Mouse (Mus musculus): ENCODE results near the gene 2310057J18Rik.
"Not testable (repeated sequence)": the region's sequence is repeated elsewhere in the genome, so short reads cannot be mapped to it uniquely, and the experiment has no call there.

The 2310057J18Rik gene

DNA sequence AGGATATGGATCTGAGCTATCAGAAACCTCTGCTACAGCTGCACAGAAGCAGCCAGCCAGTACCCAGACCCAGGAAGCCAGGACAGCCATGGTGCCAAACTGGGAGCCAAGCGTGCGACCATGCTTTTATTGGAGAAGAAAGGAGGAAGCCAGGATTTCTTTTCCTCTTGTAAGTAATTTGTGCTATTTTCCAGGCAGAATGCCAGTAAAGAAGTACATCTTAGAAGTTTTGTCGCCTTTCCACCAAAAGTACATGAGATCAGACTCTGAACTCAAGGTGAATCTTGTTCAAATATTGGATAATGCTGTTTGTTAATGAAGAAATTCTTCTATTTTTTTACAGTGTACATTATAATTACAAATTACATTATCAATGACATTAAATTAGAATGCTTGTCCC is at the start of gene 2310057J18Rik:
TSS of gene 2310057J18Rik (minus strand) at position 101 of the 400 bp plus-strand sequence.
- DNase-seq, result no peak

DNA sequence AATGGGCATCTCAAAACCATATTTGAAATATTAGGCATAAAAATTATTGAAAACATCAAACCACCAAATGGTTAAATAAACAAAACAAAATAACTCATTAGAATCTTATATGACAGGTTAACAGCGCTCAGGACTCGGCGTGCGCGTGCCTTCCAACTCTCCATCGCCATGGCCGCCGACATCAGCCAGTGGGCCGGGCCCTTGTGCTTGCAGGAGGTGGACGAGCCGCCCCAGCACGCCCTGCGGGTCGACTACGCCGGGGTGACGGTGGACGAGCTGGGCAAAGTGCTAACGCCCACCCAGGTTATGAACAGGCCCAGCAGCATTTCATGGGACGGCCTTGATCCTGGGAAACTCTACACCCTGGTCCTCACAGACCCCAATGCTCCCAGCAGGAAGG is 43.9 kb upstream of the 2310057J18Rik start:
- not testable (repeated sequence) for DNase-seq

DNA sequence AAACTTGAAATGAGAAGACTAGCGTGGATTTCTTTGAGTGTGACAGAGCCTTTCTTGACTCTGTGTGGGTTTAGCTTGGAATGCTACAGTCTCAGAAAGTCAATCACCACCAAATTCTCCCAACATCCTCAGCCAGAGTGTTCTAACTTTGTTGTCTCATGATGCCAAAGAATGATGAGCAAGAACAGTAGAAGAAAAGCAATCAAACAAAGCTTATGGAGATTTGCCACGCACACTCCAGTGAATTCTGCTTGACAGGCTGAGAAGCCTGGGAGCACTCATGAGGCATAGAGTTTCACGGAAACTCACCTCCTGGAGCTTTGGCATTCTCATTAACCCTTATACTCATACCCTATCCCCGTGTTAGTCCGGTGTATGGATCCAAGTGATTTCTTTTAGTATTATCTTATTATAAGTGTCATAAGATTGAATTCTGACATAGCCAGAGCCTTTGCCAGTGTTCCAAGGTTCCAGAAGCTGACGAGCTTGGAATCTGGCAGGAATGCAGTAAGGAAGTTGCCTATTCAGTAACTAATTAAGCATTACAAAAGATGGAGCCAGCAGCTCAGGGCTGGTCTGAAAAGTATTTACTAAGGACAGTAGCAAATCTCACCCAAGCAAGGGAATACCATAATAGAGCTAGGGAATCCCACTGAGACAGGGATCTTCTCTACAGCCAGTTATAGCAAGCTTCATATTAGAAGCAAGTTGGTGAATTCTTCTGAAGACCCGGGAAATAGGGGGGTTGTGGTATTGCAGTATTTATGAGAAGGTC is 33.6 kb upstream of the 2310057J18Rik start:
- DNase-seq, result no peak

GRCm38 (mm10) chr10:28997776-28998175 is 11.7 kb upstream of the 2310057J18Rik start:
- DNase-seq, result no peak

DNA sequence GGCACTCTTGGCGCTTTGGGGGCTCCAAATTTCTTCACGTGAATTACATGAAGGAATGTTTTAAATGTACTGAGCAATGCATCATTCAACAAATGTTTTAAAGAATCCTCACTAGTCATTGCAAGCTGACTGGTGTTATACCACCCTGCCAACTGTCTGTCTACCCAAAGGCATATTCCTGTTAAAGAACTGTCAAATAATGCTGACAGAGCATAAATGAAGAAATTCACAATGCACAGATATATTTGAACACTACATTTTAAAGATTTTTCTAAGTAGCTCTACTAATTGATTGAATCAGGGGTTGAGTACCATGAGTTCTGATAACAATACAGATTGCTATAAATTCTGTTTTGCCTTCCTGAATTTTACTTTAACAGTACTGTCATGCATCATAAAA is 2.9 kb upstream of the 2310057J18Rik start:
- no peak for DNase-seq

DNA sequence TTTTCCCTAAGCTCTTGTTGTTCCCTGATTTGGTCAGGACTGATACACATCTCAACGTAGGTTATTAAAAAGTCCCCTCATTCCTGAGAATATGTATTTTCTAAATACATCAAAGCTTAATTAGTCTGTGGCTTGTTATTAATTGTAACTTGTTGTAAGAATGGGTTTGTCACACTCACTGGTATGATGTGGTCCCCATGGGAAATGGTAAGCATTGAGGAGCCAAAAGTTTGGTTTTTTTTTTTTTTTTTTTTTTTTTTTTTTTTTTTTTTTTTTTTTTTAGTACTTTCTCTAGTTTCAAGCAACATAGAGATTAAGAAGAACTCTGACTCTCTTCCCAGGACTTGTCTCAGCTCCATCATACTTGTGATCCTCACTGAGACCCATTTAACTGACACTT is 17.9 kb downstream of the 2310057J18Rik start:
- no peak for DNase-seq

DNA sequence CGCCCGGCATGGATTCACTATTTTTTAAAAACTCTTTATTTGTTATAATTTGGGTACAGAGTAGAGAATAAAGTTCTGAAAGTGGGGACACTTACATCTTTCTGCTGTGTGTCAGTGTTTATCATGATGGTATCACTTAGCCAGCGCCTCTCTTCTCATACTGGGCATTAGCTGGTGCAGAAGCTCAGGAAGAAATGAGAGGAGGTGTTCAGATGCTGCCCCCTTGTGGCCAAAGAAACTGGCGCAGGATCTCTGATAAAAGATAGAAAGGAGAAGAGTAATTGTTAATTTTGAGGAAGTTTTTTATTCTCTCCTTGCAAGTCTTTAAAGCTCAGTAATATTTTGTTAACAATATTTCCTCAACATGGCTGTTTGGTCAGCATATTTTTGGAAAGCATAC is 31.0 kb downstream of the 2310057J18Rik start:
- peak; percentile 74 for DNase-seq

DNA sequence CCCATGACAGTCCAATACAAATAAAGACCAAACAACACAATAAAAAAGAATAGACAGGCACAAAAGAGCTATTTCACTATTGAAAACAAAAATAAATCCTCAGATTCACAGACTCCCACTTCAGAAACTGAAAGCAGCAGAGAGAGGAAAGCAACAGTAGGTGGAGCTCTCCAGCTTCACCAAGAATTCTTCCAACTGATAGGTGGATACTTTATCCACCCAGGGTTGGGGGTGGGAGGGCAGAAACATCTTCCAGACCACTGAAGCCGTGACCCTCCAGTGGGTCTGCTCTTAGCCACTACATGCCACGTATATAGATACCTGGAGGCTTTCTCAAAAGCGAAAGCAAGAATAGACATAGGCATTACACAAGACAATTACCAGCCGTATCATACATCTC is 31.6 kb downstream of the 2310057J18Rik start:
- no peak for DNase-seq
